Mouse (Mus musculus) heart, adult 8-10 months (tissue): ENCODE data around the gene Specc1. TPM values are rescaled to one million over a fixed set of nuclear protein-coding genes. Genes with fewer than 3 reads are reported as not detected.
A peak's percentile ranks its signal among the peaks of the same experiment; 100 is the strongest.

Experiments used
- DNase-seq: peaks from one replicate; pipeline ENCODE4 v3.0.0; 2022; ENCODE audit warnings: low spot score
- total RNA-seq, 4 experiments: library from RNA; stranded (reverse); gene quantifications; 2 replicates each; pipeline ENCODE4 v1.2.4; 2022

Specc1 gene
- total RNA-seq, 4 experiments from 2014 or later, result 3.6 to 8.6 (median 4.2) TPM

- DNase-seq, result no peak
These were observed 92.6 kb downstream of the Specc1 start for GRCm38 (mm10) chr11:62049170-62049569.

- no peak for DNase-seq
These were observed 94.1 kb downstream of the Specc1 start for GRCm38 (mm10) chr11:62050356-62051330.

- no peak for DNase-seq
These were observed 94.9 kb downstream of the Specc1 start for GRCm38 (mm10) chr11:62051487-62051886.

- DNase-seq, result no peak
These were observed 97.4 kb downstream of the Specc1 start for GRCm38 (mm10) chr11:62053928-62054327.

GRCm38 (mm10) chr11:62064565-62064964 is 108.0 kb downstream of the Specc1 start:
- no peak for DNase-seq

GRCm38 (mm10) chr11:62065655-62066054 is 109.1 kb downstream of the Specc1 start:
- DNase-seq, result no peak

- no peak for DNase-seq
These were observed 113.0 kb downstream of the Specc1 start for GRCm38 (mm10) chr11:62069554-62069953.

- no peak for DNase-seq
These were observed 113.6 kb downstream of the Specc1 start for GRCm38 (mm10) chr11:62070206-62070605.

- DNase-seq, result no peak
These were observed 115.8 kb downstream of the Specc1 start for GRCm38 (mm10) chr11:62072406-62072805.

GRCm38 (mm10) chr11:62073575-62074140 is 117.1 kb downstream of the Specc1 start:
- DNase-seq, result no peak

- DNase-seq, result no peak
These were observed 118.0 kb downstream of the Specc1 start for GRCm38 (mm10) chr11:62074578-62074977.

GRCm38 (mm10) chr11:62075071-62075470 is 118.5 kb downstream of the Specc1 start:
- DNase-seq, result no peak

- DNase-seq, result no peak
These were observed 119.0 kb downstream of the Specc1 start for GRCm38 (mm10) chr11:62075551-62075950.

GRCm38 (mm10) chr11:62076345-62077156 is 120.0 kb downstream of the Specc1 start:
- peak; percentile 97 for DNase-seq

- peak; percentile 4 for DNase-seq
These were observed 120.7 kb downstream of the Specc1 start for GRCm38 (mm10) chr11:62077157-62077865.

GRCm38 (mm10) chr11:62078371-62078770 is 121.8 kb downstream of the Specc1 start:
- DNase-seq, result no peak

GRCm38 (mm10) chr11:62079100-62079857 is 122.7 kb downstream of the Specc1 start:
- no peak for DNase-seq

GRCm38 (mm10) chr11:62080476-62080875 is 123.9 kb downstream of the Specc1 start:
- DNase-seq, result no peak

- DNase-seq, result no peak
These were observed 130.1 kb downstream of the Specc1 start for GRCm38 (mm10) chr11:62086648-62087047.

- no peak for DNase-seq
These were observed 130.5 kb downstream of the Specc1 start for GRCm38 (mm10) chr11:62087051-62087450.

GRCm38 (mm10) chr11:62088651-62089050 is 132.1 kb downstream of the Specc1 start:
- DNase-seq, result no peak
